Comparison of ENCODE assay signal across 11 mouse cellular contexts in the genomic region with DNA sequence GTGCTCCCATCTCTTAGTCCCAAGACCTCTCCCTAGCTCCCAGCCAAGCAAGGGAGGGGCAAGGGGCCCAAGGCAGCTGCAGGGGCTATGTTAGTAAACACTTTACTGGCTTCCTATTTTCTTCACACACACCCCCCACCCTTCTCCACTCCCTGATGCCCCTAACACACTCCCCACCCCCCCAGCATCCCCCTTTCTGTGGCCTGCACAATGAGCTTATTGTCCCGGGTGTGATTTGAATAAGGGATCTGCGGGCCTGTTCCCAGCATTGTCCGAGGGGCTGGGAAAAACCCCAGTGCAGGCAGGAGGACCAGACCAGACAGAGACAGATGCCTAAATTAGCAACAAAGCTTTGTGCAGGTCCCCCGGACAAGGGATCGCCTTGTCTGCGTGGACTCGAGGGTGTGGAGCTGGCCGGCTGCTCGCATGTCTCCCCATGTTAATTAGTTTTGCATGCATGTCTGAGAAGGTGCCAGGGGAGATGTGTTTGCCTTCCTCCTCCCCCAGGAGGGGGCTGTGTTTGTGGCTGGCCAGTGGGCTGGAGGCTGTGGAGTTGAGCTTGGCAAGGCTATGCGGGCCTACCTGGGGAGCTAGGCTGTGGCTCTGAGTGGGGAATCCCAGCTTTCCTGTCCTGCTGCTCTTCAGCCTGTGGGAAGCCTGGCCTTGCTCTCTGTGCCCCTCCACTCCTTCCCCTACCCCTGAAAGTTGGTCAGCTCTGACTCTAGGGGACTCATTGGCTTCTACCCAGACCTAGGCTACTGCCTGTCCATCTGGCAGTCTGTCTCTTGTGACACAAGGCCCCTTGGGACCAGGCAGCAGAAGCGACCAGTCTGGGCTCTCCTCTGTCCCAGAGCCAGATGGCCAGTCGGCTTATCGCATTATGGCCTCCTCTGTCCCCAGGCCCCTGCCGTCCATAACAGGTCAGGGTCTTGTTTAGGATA. TPM values are rescaled to one million over a fixed set of nuclear protein-coding genes. Genes with fewer than 3 reads are reported as not detected.
DNase-seq lines count a peak whose midpoint lies in the region; ATAC-seq and TF ChIP-seq lines count a peak whose summit lies in the region.
"Had no signal": no experiment of that assay in that cellular context is flagged by ENCODE, and none has a peak within 500 bp of the region (broad histone marks: within the 10 kb centered on the region; RNA-seq: fewer than 3 reads in every experiment).

No protein-coding gene starts in this region.

- H3K4me1 ChIP-seq in heart, embryonic 11.5 days (ENCODE audit: control insufficient read depth, insufficient read depth, low read length): peaks cover 7% of the 10 kb centered on the region; the same call in 1 of the 2 replicates
- H3K4me1 ChIP-seq in forebrain, embryonic 12.5 days: peaks cover 93% of the 10 kb centered on the region
- peaks cover 17% of the 10 kb centered on the region for H3K4me1 ChIP-seq in limb, embryonic 12.5 days (replicated peaks)
- peaks cover 60% of the 10 kb centered on the region for H3K4me1 ChIP-seq in olfactory bulb, adult 2 months (ENCODE audit: control insufficient read depth, insufficient read depth, low read length)

- intact Hi-C loops in heart, postnatal 14 days (cut with DNase I): no loop called here

- peak; percentile 26; the same call in 1 of the 2 replicates for ATAC-seq in heart, embryonic 11.5 days (replicated peaks; ENCODE audit: insufficient number of reproducible peaks, low FRiP score, low TSS enrichment)
- ATAC-seq in forebrain, embryonic 12.5 days (ENCODE audit: low FRiP score): peak; percentile 90
- ATAC-seq in limb, embryonic 12.5 days (ENCODE audit: insufficient number of reproducible peaks, insufficient read depth, low FRiP score, low TSS enrichment, low read depth): peak; percentile 37
- ATAC-seq: intestine, postnatal 0 days had no signal

- no peak overlapping the region for H3K4me2 ChIP-seq in heart, embryonic 11.5 days
- H3K4me2 ChIP-seq in forebrain, embryonic 12.5 days: peak overlapping the region; percentile 37
- H3K4me2 ChIP-seq in limb, embryonic 12.5 days: peak overlapping the region; percentile 24
- H3K4me2 ChIP-seq: embryonic facial prominence, embryonic 15.5 days had no signal

- no peaks in the 10 kb centered on the region for H3K9me3 ChIP-seq in heart, embryonic 11.5 days (replicated peaks; ENCODE audit: control insufficient read depth, low read length)
- no peaks in the 10 kb centered on the region for H3K9me3 ChIP-seq in forebrain, embryonic 12.5 days
- H3K9me3 ChIP-seq in limb, embryonic 12.5 days: no peaks in the 10 kb centered on the region
- H3K9me3 ChIP-seq: embryonic facial prominence, embryonic 15.5 days had no signal

- no peak for TF ChIP-seq CTCF in olfactory bulb, adult 2 months (IDR thresholded peaks at IDR 0.05; ENCODE audit: insufficient read depth, low read depth, low read length)

- no peak overlapping the region for H3K4me3 ChIP-seq in heart, embryonic 11.5 days (ENCODE audit: low read depth, low read length)
- no peak overlapping the region for H3K4me3 ChIP-seq in forebrain, embryonic 12.5 days (replicated peaks)
- H3K4me3 ChIP-seq in limb, embryonic 12.5 days (replicated peaks): no peak overlapping the region
- H3K4me3 ChIP-seq in olfactory bulb, adult 2 months (ENCODE audit: insufficient read depth, low read depth, low read length): no peak overlapping the region
- H3K4me3 ChIP-seq: embryonic facial prominence, embryonic 15.5 days had no signal

- TF ChIP-seq POLR2A in olfactory bulb, adult 2 months (IDR thresholded peaks at IDR 0.05; ENCODE audit: insufficient read depth, low read depth, low read length): no peak

- H3K9ac ChIP-seq in heart, embryonic 11.5 days (ENCODE audit: low read depth, low read length): no peak overlapping the region
- peak overlapping the region; percentile 56 for H3K9ac ChIP-seq in forebrain, embryonic 12.5 days
- no peak overlapping the region for H3K9ac ChIP-seq in limb, embryonic 12.5 days (replicated peaks)
- H3K9ac ChIP-seq: embryonic facial prominence, embryonic 15.5 days had no signal

- no peaks in the 10 kb centered on the region for H3K36me3 ChIP-seq in heart, embryonic 11.5 days (ENCODE audit: control insufficient read depth, insufficient read depth, low read length)
- peaks cover 81% of the 10 kb centered on the region for H3K36me3 ChIP-seq in forebrain, embryonic 12.5 days (replicated peaks)
- no peaks in the 10 kb centered on the region for H3K36me3 ChIP-seq in limb, embryonic 12.5 days
- H3K36me3 ChIP-seq: embryonic facial prominence, embryonic 15.5 days had no signal

- 34% methylated on average over 14 of the region's 14 CpGs for WGBS in heart, embryonic 11.5 days (ENCODE audit: insufficient replicate concordance)
- 11% methylated on average over 13 of the region's 14 CpGs for WGBS in forebrain, embryonic 12.5 days
- WGBS in limb, embryonic 12.5 days: 26% methylated on average over 14 of the region's 14 CpGs
- 14% methylated on average over 14 of the region's 14 CpGs for WGBS in olfactory bulb, adult 2 months

- no peak for DNase-seq in heart, postnatal 14 days
- no peak for DNase-seq in gastrocnemius, postnatal 10 days
- DNase-seq in frontal cortex, postnatal 25 days (ENCODE audit: low spot score in 2 of 2): no peak
- no peak for DNase-seq in layer of hippocampus, adult 9-11 months
- DNase-seq: lung, postnatal 10 days had no signal

- peaks cover 70% of the 10 kb centered on the region for H3K27me3 ChIP-seq in heart, embryonic 11.5 days (ENCODE audit: control insufficient read depth, insufficient read depth, low read length)
- 0 out of 2 replicates have a peak, but pooled peaks cover 2% of the 10 kb centered on the region for H3K27me3 ChIP-seq in forebrain, embryonic 12.5 days
- peaks cover 86% of the 10 kb centered on the region for H3K27me3 ChIP-seq in limb, embryonic 12.5 days

- H3K27ac ChIP-seq in heart, embryonic 11.5 days (ENCODE audit: low read depth, low read length): no peak overlapping the region
- H3K27ac ChIP-seq in forebrain, embryonic 12.5 days: peak overlapping the region; percentile 100
- peak overlapping the region; percentile 70 for H3K27ac ChIP-seq in limb, embryonic 12.5 days
- peak overlapping the region; percentile 93 for H3K27ac ChIP-seq in olfactory bulb, adult 2 months (ENCODE audit: insufficient read depth, low read depth, low read length)
- H3K27ac ChIP-seq: embryonic facial prominence, embryonic 15.5 days had no signal

RNA-seq across cellular contexts. Expression of gene Polg, which starts 59.8 kb away (rescaled TPM):
- polyA plus RNA-seq in heart, embryonic 11.5 days (2014; fragmentation: Nextera tagmentation; extraction: Ambion mirVana): 23.9 and 28.1 TPM in 2 replicates
- 10 to 100 TPM; 51.4 to 54.7 TPM for total RNA-seq in heart, postnatal 14 days (2021)
- 41.7 and 45.1 TPM in 2 replicates for polyA plus RNA-seq in forebrain, embryonic 12.5 days (2016; fragmentation: Nextera tagmentation; extraction: Ambion mirVana)
- 50.4 and 53.3 TPM in 2 replicates for polyA plus RNA-seq in limb, embryonic 12.5 days (2016; fragmentation: Nextera tagmentation; extraction: Ambion mirVana)
- 134 TPM in 1 of 2 replicates, not detected in the other for polyA plus RNA-seq in olfactory bulb, adult 2 months (2012; ENCODE audit: insufficient read depth, insufficient read length, low replicate concordance, missing spikeins)
- 10 to 100 TPM; 36.6 to 44.9 TPM for total RNA-seq in gastrocnemius, postnatal 10 days (2021)

Comparison
In these comparisons a context has a peak if more than half of its experiments do, and no peak if none do; other contexts are left out.
1. ATAC-seq: peak in every context shown above with its lines; median percentile 90 in forebrain, embryonic 12.5 days; 37 in limb, embryonic 12.5 days; 26 in heart, embryonic 11.5 days.